ENCODE assay signal across 13 mouse cellular contexts in genomic region chr5:142477346-142477745, GRCm38 (mm10). TPM values are rescaled to one million over a fixed set of nuclear protein-coding genes. Genes with fewer than 3 reads are reported as not detected.
DNase-seq lines count a peak whose midpoint lies in the region; ATAC-seq and TF ChIP-seq lines count a peak whose summit lies in the region.
"Had no signal": no experiment of that assay in that cellular context is flagged by ENCODE, and none has a peak within 500 bp of the region (broad histone marks: within the 10 kb centered on the region; RNA-seq: fewer than 3 reads in every experiment).

No protein-coding gene starts in this region.

- H3K4me3 ChIP-seq in forebrain, postnatal 0 days (ENCODE audit: low read depth, low read length): no peak overlapping the region
- H3K4me3 ChIP-seq: hindbrain, embryonic 10.5 days; liver, embryonic 12.5 days had no signal

- no peaks in the 10 kb centered on the region for H3K4me1 ChIP-seq in forebrain, postnatal 0 days (ENCODE audit: insufficient read depth)

- no peak for TF ChIP-seq CTCF in forebrain, postnatal 0 days (IDR thresholded peaks at IDR 0.05; ENCODE audit: low read depth)

- H3K27ac ChIP-seq in forebrain, postnatal 0 days (ENCODE audit: low read depth, low read length): no peak overlapping the region
- H3K27ac ChIP-seq: hindbrain, embryonic 10.5 days; liver, embryonic 12.5 days had no signal

- no peaks in the 10 kb centered on the region for H3K9me3 ChIP-seq in forebrain, postnatal 0 days (ENCODE audit: low read length)
- H3K9me3 ChIP-seq: hindbrain, embryonic 10.5 days; liver, embryonic 12.5 days had no signal

- H3K36me3 ChIP-seq in forebrain, postnatal 0 days (ENCODE audit: insufficient read depth): peaks cover 16% of the 10 kb centered on the region

- DNase-seq in heart, postnatal 4 days: peak; percentile 57
- no peak for DNase-seq in heart, adult 9 months (ENCODE audit: low spot score in 2 of 2)
- peak; percentile 77 for DNase-seq in 3T3-L1 (ENCODE audit: low read depth, low spot score)
- DNase-seq in NIH3T3 (ENCODE audit: low read depth): peak; percentile 21
- peak; percentile 60 to 73 for DNase-seq in cerebellum, adult 18-20 months
- DNase-seq in urinary bladder, postnatal 10 days (ENCODE audit: low spot score): no peak
- DNase-seq in liver: no peak
- no peak for DNase-seq in forebrain, postnatal 0 days
- DNase-seq: lung, postnatal 36 days; thymus, postnatal 14 days had no signal

- no peak for ATAC-seq in forebrain, postnatal 0 days
- ATAC-seq: liver, embryonic 12.5 days; midbrain, embryonic 16.5 days had no signal

- no peak overlapping the region for H3K9ac ChIP-seq in forebrain, postnatal 0 days
- H3K9ac ChIP-seq: liver, embryonic 12.5 days had no signal

- WGBS in forebrain, postnatal 0 days: 83% methylated on average over 12 of the region's 12 CpGs

- H3K4me2 ChIP-seq in forebrain, postnatal 0 days (ENCODE audit: low read depth): no peak overlapping the region
- H3K4me2 ChIP-seq: liver, embryonic 12.5 days had no signal

- H3K27me3 ChIP-seq in forebrain, postnatal 0 days (ENCODE audit: insufficient read depth, low read length): no peaks in the 10 kb centered on the region
- H3K27me3 ChIP-seq: liver, embryonic 12.5 days had no signal

RNA-seq across cellular contexts. Expression of gene Ap5z1, which starts 13.6 kb away (rescaled TPM):
- 1 to 10 TPM; 6.0 to 8.2 TPM for total RNA-seq in heart, postnatal 4 days (2021)
- total RNA-seq in forebrain, postnatal 0 days (2014; rRNA removed): 13.5 and 16.7 TPM in 2 replicates
- polyA plus RNA-seq in forebrain, postnatal 0 days (2015; fragmentation: Nextera tagmentation; extraction: Ambion mirVana): 6.4 and 7.8 TPM in 2 replicates

RNA-seq across cellular contexts. Expression of gene Papolb, which starts 52.5 kb away (rescaled TPM):
- under 1 TPM; 0.18 to 0.19 TPM for total RNA-seq in heart, postnatal 4 days (2021)
- total RNA-seq in forebrain, postnatal 0 days (2014; rRNA removed): 0.38 and 0.62 TPM in 2 replicates
- 0.12 and 0.13 TPM in 2 replicates for polyA plus RNA-seq in forebrain, postnatal 0 days (2015; fragmentation: Nextera tagmentation; extraction: Ambion mirVana)

Comparison
In these comparisons a context has a peak if more than half of its experiments do, and no peak if none do; other contexts are left out.
1. DNase-seq: peak in heart, postnatal 4 days (single experiment), 3T3-L1 (single experiment), NIH3T3 (single experiment) and cerebellum, adult 18-20 months (2 of 2); none in heart, adult 9 months (0 of 2), urinary bladder, postnatal 10 days (single experiment), liver (single experiment) and forebrain, postnatal 0 days (single experiment).